Mouse (Mus musculus): ENCODE results near the gene Ccdc184.

Gene Ccdc184

GRCm38 (mm10) chr15:98155272-98155671, 11.7 kb upstream of the Ccdc184 start:
- DNase-seq (ENCODE audit: low read depth, low spot score) = no peak

- no peak for DNase-seq (ENCODE audit: low read depth, low spot score)
Observed at GRCm38 (mm10) chr15:98155944-98156343, 11.0 kb upstream of the Ccdc184 start.

GRCm38 (mm10) chr15:98157253-98157652, 9.7 kb upstream of the Ccdc184 start:
- DNase-seq (ENCODE audit: low read depth, low spot score) = no peak

GRCm38 (mm10) chr15:98161026-98161805, 5.7 kb upstream of the Ccdc184 start:
- DNase-seq (ENCODE audit: low read depth, low spot score) = no peak

GRCm38 (mm10) chr15:98162561-98162960, 4.4 kb upstream of the Ccdc184 start:
- DNase-seq (ENCODE audit: low read depth, low spot score) = no peak

GRCm38 (mm10) chr15:98165525-98165924, 1.4 kb upstream of the Ccdc184 start, which contains the start of gene Asb8:
Gene Asb8, minus strand, starts transcription at chr15:98165625.
- no peak for DNase-seq (ENCODE audit: low read depth, low spot score)

- peak; percentile 83 for DNase-seq (ENCODE audit: low read depth, low spot score)
Observed at GRCm38 (mm10) chr15:98167645-98168621, 975 bp downstream of the Ccdc184 start.

GRCm38 (mm10) chr15:98168622-98169004, 1.7 kb downstream of the Ccdc184 start:
- no peak for DNase-seq (ENCODE audit: low read depth, low spot score)

GRCm38 (mm10) chr15:98170365-98170764, 3.4 kb downstream of the Ccdc184 start:
- DNase-seq (ENCODE audit: low read depth, low spot score) = no peak

GRCm38 (mm10) chr15:98170917-98171316, 4.0 kb downstream of the Ccdc184 start:
- DNase-seq (ENCODE audit: low read depth, low spot score) = no peak

- DNase-seq (ENCODE audit: low read depth, low spot score) = no peak
Observed at GRCm38 (mm10) chr15:98172113-98172512, 5.2 kb downstream of the Ccdc184 start.

- no peak for DNase-seq (ENCODE audit: low read depth, low spot score)
Observed at GRCm38 (mm10) chr15:98173821-98174220, 6.9 kb downstream of the Ccdc184 start.

GRCm38 (mm10) chr15:98177320-98177719, 10.4 kb downstream of the Ccdc184 start:
- no peak for DNase-seq (ENCODE audit: low read depth, low spot score)

- DNase-seq (ENCODE audit: low read depth, low spot score) = no peak
Observed at GRCm38 (mm10) chr15:98180567-98181131, 13.7 kb downstream of the Ccdc184 start.

GRCm38 (mm10) chr15:98181132-98181711, 14.3 kb downstream of the Ccdc184 start:
- DNase-seq (ENCODE audit: low read depth, low spot score) = peak; percentile 84

- DNase-seq (ENCODE audit: low read depth, low spot score) = no peak
Observed at GRCm38 (mm10) chr15:98181856-98182570, 15.1 kb downstream of the Ccdc184 start.

- DNase-seq (ENCODE audit: low read depth, low spot score) = no peak
Observed at GRCm38 (mm10) chr15:98184456-98184855, 17.5 kb downstream of the Ccdc184 start.

GRCm38 (mm10) chr15:98195442-98195841, 28.5 kb downstream of the Ccdc184 start, which contains the start of gene Olfr288:
Gene Olfr288, minus strand, starts transcription at chr15:98195542.
- no peak for DNase-seq (ENCODE audit: low read depth, low spot score)

GRCm38 (mm10) chr15:98209676-98210075, 42.7 kb downstream of the Ccdc184 start:
- no peak for DNase-seq (ENCODE audit: low read depth, low spot score)

GRCm38 (mm10) chr15:98213336-98213870, 46.4 kb downstream of the Ccdc184 start:
- no peak for DNase-seq (ENCODE audit: low read depth, low spot score)

- no peak for DNase-seq (ENCODE audit: low read depth, low spot score)
Observed at GRCm38 (mm10) chr15:98214130-98214529, 47.2 kb downstream of the Ccdc184 start.

All from WW6 (cell line).